Mouse (Mus musculus) kidney, adult 11 months (tissue): ENCODE measurements around the gene Mapk10.

ENCODE experiments used
- DNase-seq: peaks from one replicate; pipeline ENCODE4 v3.0.0; 2022

The Mapk10 gene

DNA sequence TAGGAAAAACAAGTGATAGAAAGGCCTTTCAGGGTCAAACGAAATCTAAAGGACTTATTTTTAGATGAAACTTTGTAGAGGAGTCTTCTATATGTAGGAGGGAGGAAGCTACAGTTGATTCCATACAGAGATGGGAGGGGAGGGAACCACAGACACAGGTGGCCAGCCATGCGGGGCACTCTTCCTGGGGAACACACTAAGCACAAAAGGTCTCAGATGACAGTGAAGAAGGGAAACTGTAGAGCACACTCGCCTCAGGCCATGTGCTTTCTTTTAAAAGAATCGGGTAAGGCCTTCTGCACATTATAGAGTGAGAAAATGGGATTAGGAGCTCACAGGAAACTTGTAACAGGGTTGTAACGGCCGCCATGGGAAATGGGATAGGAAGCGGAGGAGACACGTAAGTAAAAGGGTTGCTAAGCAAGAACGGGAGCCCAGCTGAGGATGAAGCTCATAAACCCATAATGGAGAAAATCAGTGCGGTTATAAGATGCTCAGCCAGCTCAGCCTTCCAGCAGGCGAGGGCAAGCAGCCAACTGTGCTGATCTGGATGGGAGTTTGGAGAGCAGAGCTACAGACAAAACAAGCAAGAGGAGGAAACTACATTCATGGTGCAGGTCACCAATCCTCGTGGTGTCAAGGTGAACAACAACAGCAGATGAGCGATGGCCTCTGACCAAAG lies 182.1 kb downstream of the Mapk10 start:
- DNase-seq, result no peak

DNA sequence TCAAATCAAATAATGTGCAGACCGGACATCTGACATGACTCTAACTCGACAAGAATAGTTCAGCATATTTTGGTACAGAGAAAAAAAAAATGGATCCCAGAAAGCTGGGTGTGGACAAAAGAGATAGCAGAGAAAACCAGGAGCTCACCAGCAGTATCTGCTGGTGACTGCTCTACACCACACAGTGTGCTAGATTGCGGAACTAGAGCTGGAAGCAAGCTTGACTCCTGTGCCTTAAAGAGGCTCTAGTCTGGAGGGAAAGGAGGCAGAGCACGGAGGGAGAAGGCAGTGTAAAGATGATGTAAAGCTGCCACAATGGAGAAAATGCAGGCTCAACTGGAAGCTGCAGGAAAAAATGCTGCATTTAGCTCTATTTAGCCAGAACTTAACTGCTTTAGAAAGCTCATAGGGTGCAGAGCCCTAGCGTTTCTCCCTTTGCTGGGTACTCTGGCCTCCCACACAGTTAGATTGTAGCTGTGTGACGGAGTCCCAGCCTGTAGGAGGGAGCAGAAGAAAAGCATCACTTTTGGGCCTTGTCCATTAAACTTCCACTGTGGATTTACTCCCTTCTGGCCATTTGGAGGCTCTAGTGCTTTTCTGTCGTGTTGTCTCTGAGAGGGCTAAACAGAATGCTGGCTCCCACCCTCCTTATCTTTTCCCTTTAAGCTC lies 188.5 kb downstream of the Mapk10 start:
- no peak for DNase-seq

DNA sequence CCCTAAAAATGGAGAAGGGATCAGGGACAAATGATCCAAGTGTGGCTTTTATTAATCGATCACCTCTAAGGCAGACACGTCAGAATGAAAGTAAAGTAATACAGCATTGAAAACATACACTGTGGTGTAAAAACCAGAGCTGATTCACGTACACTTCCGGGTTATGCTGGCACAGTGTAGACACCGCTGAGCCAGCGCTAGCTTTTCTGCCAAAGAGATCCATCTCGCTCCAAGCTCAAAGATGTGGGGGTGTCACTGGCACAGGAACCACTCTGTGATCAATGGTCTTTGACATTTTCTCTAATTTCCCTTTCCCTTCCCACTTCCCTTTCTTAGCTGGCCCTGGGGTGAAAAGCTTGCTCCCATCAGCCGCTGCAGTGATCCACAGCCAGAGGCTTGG lies 189.7 kb downstream of the Mapk10 start:
- DNase-seq, result no peak

DNA sequence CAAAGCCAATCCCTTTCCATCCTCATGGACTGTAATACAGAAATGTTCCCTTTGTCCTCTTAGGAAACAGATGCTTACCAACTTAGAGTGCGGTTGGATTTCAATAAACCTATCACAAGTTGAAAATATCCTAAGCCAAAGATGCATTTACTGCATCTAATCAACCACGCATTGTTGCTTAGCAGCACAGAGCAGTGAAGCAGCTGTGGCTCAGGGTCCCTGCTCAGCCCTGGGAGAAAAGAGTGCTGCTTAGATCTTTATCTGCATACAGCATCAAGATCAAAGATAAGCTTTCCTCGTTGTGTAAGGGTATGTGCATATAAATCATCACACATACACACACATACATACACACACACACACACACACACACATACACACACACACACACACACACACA lies 190.2 kb downstream of the Mapk10 start:
- DNase-seq, result no peak

DNA sequence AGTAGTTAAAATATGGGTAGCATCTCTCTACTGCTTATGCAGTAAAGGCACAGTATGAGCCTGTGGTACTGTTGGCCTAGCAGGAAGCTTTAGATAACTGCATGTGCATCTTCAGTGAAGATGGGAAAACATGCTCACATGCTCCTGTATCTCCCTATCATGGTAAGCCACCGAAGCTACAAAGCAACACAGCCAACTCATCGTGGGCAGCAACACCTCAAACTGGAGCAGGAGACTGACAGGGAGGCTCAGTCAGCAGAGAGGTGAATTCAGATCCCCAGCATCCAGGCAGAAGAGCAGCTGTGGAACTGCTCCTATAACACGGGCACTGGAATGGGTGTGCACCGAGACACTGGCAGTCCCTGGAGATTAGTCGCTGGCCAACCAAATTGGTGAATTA lies 191.0 kb downstream of the Mapk10 start:
- DNase-seq, result no peak

DNA sequence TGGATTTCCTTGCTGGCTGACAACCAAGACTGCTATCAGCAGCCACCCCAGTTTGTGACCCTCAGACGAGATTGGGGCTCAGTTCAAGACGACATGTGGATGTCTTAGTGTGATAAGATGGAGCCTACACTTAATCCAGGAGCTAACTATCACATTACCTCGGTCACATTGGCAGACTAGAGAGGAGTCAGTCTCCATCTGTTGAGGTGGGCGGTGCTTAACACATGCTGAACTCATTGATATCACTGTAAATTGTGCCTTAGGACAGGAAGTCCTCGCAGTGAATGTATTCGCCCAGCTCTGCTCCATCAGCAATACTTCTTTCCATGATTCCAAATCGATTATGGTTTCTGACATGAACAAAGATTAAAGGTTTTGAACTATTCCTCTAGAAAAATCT lies 193.5 kb downstream of the Mapk10 start:
- no peak for DNase-seq

DNA sequence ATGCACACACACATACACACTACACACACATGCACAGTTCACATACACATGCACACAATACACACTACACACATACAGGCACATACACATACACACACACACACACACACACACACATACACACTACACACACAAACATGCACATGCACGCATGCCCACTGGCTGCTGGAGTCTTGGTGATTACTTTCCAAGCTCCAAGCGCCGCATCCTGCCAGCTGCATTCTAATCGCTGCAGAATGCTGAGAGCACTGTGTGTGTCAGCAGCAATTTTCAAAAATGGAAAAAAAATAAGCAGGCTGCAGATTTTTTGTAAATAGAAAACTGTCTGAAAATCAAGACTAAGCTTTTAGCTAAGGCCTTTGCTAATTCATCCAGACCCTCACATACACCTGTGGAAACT lies 196.8 kb downstream of the Mapk10 start:
- DNase-seq, result no peak

DNA sequence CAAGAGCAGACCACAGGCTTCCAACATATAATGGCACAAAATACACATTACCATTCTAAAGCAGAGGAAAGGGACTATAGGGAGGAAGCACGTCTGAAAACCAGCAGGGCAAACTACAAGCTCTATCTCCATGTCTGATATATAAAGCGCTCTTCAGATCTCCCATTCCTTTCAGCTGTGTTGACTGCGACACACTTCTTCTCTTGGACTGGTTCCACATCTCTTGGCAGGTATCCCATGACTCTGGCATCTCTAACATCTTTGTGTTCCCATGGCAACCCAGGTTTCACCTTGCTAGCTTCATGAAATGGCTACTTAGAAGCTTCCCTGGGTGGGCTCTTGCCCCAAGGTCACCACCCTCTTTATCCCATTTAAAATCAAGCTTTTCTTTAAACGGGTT lies 202.2 kb downstream of the Mapk10 start:
- DNase-seq, result no peak

DNA sequence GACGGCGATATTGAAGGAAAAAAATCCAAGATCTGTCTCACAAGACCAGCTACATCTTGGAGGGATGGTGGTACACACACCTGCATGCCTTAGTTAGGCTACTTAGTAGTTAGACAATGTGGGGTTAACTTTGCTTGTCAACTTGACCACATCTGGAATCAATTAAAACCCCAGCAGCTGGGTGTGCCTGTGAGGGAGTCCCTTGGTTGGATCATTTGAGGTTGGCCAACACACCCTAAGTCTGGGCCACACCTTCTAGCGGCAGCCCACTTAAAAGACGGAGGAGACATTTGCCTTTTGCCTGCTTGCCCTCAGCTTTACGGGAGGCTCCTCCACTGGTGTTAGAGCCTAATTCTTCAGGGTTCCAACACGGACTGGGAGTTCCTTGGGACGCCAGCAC lies 209.0 kb downstream of the Mapk10 start:
- DNase-seq, result no peak

DNA sequence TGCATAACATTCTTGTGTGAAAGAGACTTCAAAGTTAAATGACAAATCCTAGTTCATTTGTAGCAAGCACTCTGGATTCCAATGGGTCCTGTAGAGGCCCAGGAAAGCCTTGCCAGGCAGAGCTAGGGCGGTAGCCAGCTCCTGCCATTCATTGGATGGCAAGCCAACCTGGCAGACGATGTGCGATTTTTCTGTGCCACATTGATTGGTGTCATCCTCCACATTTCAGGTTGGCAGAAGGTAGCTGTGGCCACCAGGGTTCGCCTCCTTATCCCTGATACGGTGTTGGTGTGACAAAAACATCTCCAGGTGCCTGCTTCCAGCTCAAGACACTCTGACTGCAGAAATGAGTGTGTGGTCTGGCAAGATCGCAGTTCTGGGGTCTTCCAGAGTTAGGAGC lies 210.6 kb downstream of the Mapk10 start:
- no peak for DNase-seq

DNA sequence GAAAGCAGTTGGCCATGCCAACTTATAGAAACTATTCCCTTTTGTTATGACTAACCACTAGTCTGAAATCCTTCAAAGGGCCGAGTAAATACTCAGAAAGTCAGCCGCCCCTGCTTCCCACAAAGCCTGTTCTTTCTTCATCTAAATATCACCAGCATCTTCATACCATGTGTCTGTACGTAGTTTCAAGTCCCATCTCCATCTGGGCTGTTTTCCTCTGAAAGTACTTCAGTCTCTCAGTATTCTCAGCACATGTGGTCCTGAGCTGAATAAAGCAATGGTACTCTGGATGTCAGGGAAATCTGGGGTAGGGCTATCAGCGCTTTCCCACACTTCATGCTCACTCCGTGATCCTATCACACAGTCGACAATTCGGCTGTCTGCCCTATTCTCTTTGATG lies 212.6 kb downstream of the Mapk10 start:
- no peak for DNase-seq

DNA sequence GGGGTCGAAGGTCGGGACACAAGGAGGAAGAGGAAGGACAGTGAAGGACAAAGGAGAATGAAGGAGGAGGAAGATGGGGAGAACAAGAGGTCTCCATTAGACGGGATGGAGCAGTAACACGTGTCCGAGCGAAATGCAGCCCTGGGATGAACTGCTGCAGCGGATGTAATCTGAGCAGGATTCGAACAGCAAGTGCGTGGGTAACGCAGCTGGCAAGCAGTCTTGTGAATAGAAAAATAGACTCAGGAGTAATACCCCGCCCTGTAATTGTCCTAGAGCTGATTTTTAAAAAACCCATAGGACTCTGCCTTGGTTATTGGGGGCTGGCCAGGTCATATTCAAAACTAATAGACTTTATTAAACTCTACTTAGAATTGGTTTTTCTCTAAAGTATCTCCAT lies 213.2 kb downstream of the Mapk10 start:
- DNase-seq, result no peak

DNA sequence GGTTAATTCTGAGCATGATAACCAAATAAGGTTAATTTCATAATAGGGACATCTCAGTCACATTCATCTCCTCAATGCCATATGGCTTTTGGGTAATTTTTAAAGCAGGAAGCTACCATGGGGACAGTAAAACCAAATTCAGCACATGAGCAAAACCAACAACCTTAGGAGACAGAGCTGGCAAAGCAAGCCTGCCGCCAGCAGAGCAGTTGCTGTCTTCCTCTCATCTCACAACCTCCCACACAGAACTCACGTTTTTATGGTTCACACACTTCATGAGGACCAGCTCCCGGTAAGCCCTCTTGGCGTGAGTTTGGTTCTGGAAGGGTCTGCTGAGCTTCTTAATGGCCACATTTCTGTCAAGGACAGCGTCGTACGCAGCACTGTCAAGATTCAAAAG lies 214.8 kb downstream of the Mapk10 start:
- DNase-seq, result no peak

DNA sequence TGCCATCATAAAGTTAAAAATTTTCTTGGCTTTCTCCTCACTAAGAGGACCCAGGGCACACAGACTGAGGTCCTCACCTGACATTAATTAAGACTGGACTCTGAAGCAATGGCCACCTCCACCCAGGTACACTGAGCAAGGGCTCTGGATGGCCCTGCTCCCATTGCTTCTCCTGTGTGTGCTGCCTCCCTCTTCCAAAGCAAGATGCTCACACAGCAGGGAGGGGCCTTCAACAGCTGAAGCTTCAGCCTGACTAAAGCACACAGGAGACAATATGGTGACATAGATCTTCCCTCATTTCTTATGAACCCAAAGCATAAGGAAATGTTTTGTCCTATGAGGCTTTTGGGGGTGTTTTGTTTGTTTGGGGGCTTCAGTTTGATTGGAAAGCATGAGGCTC lies 215.2 kb downstream of the Mapk10 start:
- no peak for DNase-seq

DNA sequence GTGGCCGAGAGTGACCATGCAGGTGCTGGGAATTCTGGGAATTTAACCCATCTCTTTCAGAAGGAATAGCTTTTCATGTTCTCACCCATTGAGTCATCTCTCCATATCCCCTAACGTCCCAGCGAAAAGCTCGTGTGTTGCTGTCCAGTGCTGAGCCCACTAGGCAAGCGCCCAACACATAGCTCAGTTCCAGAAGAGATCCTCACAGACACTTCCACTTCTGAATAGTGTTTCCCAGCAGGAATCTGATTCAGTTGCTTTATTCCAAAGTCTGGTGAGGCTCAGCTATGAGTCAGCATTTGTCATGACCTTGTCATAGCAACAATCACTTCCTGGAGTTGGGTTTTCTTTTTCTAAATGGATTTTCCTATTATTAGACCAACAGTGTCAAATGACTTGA lies 217.2 kb downstream of the Mapk10 start:
- DNase-seq, result no peak

DNA sequence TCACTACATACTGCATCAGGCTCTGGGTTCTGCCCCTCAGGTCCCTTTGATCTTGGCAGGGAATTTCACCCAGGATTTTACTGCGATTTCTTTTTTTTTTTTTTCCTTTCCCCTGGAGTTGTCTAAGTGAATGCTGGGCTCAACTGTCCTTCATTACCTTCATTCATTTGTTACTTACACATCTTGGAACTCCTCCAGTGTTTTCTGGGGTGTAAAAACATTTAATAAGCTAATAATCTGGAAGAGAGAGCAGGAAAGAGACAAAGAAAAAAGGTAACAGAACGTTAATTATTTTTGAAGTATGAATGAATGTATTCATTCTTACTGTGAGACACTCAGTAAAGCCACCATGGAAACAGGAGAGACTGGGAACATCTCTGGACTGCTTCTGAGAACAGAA lies 219.4 kb downstream of the Mapk10 start:
- DNase-seq, result no peak

DNA sequence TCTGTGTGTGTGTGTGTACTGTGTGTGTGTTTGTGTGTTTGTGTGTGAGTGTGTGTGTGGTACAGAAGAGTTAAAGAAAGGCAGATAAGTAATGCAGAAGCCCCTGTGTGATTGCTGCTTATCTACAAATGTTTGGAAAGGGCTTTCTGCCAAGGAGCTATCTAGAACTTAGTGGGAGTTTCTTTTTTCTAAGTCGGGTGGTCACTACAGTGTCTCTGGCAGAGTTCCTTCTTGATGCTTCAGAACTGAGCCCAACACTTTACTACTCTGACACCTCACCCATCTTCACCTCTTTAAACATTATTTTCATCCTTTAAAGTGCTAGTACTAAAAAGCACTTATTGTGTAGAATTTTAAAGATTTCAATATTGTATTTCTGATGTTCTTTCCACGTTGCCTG lies 232.8 kb downstream of the Mapk10 start:
- DNase-seq, result no peak

DNA sequence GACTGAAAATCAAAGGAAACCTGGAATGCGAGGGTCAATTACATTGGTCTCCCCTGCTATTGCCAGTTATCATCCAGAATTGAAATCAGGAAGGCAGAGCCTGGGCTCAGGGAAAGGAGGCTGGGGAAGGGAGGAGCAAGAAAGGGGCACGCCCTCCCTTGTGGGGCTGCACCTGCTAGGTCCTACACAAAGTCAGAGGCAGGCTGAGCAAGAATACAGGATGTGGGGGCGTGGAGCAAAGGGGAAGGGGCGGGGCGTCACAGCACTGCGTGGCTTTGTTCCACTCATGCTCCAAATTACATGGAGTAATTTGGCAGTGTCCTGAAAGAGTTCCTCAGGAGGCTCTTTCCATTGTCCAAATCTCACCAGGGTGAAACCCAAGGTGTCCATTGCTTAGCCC lies 234.0 kb downstream of the Mapk10 start:
- no peak for DNase-seq

DNA sequence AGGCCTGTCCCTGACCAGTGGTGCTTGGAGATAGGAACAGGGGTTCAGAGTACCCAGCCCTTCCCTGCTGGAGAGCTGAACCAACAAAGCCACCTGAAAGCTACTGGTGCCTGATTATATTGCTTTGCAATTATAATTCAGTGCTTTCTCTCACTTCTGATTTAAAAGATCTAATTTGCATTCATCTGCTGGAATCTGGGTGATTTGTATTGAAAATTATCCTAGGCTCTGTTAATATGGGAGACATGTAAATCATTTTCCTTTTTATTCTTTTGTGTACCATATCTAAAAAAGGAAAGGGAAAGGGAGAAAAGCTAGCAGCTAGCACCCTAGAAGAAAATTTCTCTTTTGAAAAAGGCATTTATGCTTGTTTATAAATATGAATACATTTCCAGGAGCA lies 234.6 kb downstream of the Mapk10 start:
- no peak for DNase-seq

DNA sequence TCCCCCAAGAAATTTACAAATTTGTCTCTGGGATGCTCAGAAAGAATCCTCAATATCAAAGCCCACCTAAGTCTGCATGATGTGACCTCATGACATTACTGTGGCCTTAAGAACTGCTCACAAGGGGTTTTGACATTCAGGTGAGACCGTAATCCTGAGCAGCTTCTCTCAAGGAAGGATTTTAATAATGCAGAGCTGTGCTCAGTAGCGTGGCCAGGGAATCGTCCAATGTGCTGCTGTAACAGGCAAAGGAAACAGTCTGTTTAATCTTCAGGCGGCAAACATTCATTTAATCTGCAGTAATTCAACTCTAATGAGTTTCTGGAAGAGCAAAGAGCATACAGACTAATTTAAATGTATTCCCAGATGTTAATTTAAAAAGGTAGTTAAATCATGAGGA lies 236.7 kb downstream of the Mapk10 start:
- no peak for DNase-seq

DNA sequence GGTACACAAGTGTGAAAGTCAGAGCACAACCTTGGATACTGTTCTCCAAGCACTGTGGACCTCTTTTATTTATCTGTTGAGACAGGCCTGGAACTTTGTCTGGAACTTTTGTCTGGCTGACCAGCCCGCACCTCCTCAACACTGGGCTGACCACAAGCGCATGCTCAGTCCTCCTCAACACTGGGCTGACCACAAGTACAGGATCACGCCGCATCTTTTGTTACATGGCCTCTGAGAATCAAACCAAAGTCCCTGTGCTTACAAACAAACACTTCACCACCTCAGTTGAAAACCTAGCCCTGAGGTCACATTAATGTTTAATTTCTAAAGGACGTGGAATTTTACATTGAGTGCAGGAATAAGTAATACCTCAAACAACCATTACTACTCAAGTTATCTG lies 246.7 kb downstream of the Mapk10 start:
- peak; percentile 23 for DNase-seq

DNA sequence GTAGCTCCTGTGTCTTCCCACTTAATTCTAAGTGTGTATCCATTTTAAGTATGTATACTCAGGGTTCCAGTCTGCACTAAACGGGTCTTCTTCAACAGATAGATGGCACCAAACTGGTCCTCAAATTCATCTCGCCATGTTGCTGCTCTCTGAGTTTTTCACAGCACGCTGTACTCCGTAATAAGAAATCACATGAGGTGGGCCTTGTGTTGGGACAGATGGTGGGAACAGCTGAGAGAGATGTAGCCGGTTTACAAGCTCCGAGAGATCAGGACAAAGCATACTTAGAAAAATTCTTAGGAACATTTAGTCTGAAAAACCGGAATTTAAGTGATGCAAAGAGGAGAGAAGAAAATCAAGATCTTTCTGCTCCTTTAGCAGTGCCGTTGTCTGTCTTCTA lies 257.7 kb downstream of the Mapk10 start:
- DNase-seq, result no peak

DNA sequence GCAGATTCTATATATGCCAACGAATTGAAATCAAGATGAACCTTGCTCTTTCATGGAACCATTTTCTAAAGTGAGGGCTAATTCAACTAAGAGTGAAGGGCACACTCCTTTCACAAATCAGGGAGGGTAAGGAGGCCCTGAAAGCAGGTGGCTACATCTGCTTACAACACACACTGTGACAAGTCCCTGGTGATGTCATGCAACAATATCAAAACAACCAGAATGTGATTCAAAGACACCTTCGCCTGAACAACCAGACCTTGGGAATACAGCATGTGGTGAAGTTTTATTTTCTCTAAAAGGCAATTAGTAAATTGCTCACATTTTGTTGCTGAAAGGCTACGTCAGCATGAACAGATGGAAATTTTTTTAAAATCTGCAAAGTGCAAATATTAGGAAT lies 258.2 kb downstream of the Mapk10 start:
- no peak for DNase-seq

DNA sequence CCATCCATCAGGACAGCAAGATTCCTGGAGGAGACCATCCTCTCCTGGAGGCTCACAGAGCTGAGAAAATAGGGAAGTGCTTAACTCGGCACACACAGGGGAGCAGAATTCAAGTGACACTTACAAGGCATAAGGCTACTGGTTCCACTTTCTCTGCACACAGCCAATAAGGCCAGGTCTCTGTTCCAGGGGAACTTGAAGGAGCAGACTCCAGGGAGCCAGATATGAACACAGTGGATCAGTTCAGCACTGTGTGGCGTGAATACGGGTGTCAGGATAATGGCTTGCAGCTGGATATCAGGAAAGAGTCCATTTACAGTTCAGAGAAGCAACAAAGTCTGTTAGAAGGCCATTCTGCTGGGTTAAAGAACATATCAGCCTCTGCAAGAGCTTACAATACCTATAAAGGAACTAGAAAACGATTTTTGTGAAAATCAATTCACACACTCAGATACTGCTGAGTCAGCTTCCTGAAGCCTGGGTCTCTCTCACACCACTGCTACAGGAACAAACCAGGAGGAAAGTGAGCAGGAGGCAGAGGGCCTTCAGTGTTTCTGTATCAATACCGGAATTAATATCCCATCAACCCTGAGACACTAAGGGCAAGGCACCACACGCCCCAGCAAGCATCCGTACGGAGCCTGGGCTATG lies 263.9 kb downstream of the Mapk10 start:
- no peak for DNase-seq

DNA sequence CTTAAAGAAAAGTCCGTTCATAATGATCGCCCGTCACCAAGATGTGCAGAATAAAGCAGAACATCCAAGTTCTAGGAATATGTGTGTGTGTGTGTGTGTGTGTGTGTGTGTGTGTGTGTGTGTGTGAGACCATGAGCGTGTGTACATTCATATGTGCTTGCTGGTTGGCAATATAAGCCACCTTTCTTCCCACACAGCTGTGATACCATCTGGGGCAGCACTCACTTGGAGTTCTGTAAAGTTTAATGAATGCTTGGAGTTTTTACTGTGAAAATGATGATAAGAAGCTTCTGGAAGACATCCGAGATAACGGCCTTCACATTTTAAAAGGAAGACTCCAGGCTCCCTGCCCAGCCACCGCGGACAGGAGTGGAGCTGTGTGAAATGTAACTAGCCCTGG lies 264.5 kb downstream of the Mapk10 start:
- no peak for DNase-seq
